Mouse (Mus musculus) cerebellum, adult (tissue): ENCODE results near the gene Zbtb40.

ENCODE experiments used
- ATAC-seq: cut with Nextera tagmentation; 2 replicates; pipeline ENCODE4 v1.9.2; 2017; ENCODE audit warnings: mild to moderate bottlenecking, moderate library complexity, mixed read lengths; ENCODE audit not compliant: insufficient number of reproducible peaks, low FRiP score, low TSS enrichment

Zbtb40 gene

DNA sequence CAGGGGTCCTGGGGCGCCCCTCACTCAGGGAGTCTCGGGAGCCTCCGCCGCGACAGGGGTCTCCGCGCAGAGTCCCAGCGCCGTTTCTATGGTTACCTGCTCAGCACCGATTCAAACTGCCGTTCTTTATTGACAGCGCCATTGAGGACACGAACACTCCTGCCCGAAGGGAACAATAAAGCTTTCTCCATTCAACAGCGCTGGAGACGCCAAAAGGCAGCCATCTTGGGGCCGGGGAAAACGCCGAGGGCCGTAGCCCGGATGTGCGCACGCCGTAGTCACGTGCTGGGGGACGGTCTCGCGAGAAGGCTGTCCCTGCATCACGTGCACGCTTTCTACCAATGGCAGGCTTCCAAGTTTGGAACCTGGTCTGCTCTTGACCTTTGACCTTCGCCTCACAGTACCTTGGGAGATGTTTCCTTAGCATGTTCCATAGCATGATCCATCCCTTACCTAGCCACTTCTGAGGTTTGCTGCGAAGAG is at the start of gene Zbtb40:
Zbtb40 (minus strand) TSS at position 252 of the 483 bp plus-strand sequence.
- peak; percentile 92 for ATAC-seq

DNA sequence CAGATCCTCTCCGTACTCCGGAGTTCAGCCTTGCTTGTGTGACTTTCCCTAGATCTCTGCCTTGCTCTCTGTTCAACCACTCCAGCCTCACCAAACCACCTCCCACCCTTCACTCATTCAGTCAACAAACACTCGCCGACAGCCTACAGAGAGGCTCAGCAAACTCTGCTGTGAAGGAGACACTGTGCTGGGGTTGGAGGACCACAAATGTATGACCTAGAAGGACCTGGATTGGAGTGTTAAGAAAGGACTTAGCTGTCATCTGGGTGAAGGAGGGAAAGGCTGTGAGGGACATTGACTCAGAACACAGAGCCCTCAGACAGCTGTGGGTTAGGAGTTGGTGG is 49.4 kb upstream of the Zbtb40 start:
- no peak for ATAC-seq

DNA sequence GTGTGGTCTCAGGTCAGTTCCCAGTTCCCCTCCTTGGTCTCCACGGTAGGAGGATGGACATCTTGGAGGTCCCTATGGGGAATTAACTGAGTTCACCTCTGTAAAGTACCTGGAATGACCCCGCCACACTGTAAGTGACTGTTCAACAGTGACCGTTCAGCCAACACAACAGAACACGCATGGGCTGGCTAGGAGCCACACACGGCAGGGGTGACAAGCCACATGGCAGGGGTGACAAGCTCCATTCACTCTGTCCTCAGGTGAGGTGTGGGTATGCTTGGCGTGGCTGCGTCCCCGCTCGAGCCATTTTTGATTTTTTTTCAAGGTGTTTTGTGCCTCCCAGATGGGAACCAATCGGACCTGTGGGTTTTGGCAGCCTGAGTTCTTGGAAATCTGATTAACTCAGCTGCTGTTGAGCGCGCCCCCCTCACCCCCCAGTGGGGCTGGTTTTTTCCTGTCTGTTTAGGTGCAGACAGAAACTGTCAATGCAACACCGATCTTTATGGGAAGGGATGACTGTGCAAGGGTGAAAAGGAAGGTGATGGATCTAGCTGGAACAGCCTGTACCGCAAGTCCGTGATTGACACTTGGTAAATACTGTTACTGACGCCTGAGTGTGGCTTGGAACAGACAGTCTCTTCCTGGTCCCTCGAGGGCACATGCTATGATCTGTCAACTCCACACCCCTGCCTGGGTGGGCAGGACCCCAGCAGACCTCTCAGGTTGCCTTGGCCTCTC is 48.8 kb upstream of the Zbtb40 start:
- ATAC-seq, result no peak

DNA sequence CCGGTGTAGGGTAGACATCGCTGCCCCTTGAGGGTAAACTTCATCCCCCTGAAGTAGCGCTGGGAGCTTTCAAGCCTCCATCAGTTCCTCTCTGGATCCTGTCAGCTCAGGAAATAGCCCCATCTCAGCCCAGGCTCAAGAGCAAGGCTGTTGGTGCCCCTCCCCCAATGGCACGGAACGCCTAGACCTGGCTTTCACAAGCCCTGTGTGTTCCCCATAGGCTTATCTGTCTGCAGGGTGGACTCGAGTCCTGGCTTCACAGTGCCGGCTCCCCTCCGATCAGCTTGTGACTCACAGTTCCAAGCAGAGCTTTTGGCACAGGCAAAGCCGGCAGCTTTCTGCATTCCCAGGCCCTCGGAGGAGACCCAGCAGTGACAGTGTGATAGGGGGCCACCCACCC is 47.8 kb upstream of the Zbtb40 start:
- no peak for ATAC-seq

DNA sequence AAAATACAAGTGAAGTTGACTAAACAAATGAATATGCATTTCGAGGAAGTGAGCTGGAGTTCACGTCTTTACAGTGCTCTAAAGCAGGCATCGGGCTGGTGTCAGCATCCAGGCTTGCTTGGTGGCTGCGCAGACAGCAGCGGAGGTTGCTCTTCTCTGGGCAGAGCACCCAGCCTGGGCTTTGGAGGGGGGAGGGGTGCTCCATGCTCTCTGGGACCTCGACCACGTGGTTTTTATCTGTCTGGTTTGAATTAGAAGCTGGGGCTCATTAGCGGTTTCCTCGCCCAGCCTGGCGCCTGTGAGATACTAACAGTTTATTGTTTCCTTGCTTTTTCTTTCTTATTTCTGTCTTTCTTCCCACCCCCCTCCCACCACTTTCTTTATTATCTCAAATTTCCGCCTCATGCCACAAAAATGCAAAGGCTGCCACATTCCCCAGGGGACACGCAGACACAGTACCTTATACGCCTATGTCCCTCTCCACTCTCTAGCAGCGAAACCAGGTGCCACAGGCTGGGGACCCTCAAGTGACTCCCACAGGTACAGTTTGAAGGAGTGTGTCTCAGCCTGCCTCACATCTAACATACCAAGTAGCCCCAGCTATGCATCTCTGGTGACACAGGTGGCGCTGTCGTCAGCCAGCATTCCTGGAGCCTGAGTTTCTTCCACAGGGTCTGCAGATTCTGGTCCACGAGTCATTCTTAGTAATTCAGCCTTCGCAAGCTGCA is 36.6 kb upstream of the Zbtb40 start:
- no peak for ATAC-seq

DNA sequence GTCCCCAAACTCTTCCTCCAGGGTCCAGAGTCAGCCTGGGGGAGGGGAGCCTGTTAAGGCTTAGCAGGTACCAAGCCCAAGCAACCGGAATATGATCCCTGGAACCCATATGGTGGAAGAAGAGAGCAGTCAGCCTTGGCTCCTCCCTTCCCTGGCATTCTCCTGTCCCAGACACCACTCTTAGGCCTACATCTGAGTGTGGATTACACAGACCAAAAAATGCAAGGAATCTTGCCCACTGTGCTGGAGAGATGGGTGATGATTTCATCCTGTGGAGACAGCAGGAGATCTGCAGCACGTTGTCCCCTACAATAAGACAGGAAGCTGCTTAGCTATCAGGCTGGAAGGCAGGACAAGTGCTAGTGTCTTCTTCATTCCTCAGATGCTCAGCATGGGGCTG is 34.3 kb upstream of the Zbtb40 start:
- ATAC-seq, result no peak

DNA sequence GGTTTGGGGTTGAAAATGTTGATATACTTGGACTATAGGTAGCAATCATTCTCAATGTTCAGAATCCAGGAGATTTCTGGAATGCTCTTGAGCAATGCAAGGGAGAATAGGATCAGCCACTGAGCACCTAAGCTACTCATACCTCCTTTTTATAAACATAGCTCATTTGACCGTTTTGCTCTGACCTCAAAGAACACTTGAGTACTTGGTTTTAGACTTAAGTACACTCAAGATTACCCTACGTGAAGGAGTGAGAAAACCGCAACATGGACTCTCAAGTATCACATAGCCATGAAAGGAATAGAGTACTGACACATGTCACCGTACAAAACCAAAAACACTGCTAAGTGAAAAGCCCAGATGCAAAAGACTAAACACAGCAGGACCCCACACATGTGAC is 32.8 kb upstream of the Zbtb40 start:
- no peak for ATAC-seq

DNA sequence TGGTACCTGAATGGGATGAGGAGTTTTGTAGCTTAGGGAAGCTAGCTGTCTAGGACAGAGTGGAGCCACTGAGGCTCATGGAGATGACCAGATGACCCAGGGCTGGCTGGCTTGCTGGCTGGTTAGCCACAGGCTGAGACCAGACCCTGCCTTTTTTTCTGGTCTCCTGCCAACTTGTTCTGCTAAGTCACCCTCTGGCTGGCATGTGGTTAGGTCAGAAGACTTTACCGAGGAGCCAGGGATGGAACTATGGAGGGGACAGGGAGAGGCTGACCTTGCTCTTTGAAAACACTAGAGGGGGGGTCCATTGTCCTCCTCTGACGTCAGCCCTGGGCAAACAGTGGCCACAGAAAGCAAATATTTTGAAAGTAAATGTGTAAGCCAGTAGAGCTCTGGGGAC is 28.6 kb upstream of the Zbtb40 start:
- no peak for ATAC-seq

DNA sequence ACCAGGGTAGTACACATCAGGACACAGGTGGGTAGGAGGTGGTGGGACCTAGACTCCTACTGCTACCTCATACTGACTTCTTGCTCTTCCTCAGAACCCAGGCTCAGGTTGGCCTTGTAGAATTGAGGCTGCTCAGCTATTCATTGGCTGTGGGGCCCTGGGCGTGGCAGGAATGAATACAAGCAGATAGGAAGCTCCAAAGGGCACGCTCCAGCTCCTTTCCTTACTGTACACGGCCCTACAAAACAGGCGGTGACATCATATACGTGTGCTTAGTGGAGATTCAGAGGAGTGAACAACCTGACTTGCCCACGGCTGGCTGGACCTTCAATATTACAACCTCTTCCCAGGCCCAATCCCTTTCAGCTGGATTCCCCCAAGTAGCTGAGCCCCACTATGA is 22.6 kb upstream of the Zbtb40 start:
- ATAC-seq, result no peak

DNA sequence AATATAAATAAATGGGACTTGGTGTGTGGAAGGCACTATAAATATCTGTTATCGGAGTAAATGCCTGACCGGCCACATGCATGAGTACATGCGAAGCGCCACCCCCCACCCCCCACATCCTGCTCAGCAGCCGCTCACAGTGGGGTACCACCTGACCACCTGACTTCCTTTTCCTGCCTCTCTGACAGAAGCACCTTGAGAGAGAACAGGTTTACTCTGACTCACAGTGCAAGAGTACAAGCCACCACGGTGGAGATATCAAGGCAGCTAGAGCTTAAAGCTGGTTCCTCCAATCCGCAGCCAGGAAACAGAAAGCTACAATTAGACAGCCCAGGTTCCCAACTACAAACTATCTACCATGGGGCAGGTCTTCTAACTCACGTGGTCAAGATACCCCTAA is 19.9 kb upstream of the Zbtb40 start:
- ATAC-seq, result no peak

DNA sequence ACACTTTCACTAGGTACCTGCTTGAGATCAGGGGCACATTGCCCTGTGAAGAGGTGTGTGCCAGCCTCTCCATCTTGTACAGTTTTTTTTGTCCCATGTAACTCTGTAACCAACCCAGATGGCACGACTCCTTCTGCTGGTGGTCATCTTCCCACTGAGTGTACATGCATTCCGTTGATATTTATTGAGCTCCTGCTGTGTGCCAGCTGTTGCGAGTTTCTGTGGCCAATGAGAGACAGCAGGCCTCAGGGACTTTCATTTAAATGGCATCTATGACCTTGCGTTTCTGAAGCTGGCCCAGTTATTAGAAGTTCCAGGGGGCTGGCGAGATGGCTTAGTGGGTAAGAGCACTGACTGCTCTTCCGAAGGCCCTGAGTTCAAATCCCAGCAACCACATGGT is 17.2 kb upstream of the Zbtb40 start:
- no peak for ATAC-seq

DNA sequence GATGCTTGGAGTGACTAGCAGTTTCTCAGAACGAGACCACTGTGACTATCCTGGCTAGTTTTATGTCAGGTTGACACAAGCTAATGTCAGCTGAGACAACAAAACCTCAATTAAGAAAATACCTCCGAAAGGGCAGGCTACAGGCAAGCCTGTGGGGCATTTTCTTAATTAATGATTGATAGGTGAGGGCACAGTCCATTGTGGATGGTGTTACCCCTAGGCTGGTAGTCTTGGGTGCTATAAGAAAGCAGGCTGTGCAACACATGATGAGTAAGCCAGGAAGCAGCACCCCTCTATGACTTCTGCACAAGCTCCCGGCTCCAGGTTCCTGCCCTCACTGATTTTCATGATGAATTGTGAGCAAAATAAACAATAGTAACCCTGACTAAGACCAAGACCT is 6.3 kb upstream of the Zbtb40 start:
- ATAC-seq, result no peak

DNA sequence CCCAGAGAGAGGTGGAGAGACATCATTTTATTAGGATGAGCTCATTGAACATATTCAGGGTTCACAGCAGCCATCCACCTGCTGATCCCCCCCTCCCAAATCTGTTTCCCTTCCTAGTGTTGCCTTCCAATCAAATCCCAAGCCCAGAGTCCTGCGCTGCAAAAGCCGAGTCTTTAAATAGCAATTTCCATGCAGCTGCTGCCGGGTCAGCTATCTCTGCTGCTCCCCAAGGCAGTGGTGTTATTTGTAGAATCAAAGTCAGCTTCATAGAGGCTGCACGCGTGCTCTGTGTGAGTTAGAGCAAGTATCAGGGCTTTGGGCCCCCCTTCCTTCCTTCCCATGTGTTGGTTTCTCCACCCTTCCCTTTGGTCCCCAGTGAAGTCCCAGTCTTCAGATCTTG is 5.2 kb upstream of the Zbtb40 start:
- no peak for ATAC-seq

DNA sequence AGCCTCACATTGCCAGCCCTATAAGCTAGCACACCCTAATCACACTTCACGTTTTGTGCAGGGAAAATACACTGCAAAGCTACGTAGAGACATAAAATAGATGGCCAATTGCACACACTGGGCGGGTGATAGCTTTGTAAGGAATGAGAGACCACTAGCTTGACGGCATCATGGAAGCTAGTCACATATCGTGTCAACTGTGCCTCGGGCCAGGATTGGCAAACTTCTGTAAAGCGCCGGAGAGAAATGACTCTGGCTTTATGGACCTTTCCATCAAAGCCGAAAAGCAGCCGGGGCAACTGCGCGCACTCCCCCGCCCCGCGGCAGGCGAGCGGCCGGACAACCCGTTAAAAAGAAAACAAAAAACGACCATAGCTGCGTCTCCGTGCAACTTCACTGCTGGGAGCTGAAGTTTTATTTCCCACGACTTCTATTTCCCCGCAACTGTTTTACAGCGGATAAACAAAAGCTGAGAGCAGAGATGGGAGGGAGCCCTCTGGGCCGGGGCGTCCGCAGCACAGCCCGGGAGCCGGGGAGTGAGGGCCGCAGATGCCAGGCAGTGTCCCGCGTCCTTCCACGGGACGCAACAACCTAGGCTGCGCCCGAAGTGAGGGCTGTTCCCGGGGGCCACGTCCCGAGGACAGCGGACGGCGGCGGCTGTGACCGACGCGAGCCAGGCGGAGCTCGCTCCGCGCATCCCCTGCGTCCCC is 606 bp downstream of the Zbtb40 start:
- peak; percentile 32; the same call in 1 of the 2 replicates for ATAC-seq

DNA sequence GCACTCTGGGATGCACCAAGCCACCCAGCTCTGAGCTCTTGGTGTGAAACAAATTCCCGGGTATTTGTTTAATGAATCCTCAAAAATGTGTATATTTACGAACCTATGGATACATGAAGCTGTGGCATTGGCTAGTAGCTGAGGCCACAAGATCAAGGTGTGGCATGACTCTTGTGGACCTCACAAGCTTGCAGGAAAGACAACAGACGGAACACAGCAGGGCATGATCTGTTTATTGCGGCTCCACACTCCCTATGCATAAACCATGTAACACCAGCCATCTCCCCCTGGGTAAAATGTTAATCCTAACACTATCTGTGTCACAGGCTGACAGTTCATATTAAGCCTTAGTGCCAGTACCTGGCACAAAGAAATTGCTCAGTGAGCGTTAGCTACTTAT is 2.5 kb downstream of the Zbtb40 start:
- ATAC-seq, result no peak

DNA sequence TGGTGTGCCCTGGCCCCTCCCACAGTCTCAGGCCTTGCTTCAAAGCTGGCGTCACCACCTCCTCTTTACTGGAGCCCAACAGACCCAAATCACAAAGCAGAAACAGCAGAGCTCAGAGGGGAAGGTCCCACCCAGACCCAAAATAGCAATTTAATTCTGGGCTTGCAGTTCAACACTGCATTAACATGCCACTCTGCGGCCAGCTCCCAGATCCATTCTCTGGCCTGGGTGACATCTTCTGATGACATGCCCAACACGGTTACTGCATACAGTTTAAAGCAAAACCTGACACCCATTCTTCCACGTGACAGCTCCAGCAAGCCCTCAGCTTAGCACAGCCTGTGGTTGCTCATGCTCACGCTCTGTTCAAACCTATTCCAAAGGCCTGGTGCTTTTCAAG is 4.1 kb downstream of the Zbtb40 start:
- ATAC-seq, result no peak

DNA sequence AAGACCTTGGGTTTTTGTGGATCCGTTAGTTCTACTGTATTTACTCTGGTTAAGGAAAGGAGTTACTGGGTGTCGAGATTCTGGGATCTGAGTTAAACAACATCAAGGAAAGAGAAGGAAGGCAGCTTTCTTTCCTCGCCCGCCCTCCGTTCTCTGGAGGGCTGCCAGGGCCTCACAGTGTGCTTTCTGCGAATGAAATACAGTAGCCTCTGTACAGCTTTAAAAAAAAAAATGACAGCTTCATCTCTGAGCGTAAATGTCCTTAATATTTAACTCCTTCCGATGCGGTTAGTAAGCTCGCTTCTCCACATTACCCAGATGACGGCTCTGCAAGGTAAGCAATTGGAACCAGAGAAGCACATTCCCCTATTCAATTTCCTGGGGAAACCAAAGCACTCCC is 4.8 kb downstream of the Zbtb40 start:
- no peak for ATAC-seq

DNA sequence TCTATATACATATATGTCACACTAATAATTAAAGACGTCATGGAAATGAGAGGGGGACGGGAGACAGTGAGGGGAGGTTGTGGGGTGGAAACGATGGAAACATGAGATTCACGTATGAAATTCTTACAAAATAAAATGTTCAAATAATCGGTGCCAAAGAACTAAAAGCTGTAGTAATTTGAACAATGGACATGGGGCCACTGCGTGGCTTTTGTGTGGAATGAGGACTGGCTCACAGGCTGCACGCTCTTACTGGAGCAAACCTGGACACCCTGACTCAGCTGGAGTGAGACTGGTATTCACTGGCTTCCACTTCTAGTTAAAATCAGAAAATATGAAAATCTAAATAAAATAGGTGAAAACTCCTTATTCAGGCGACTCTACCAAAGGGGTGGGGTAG is 6.6 kb downstream of the Zbtb40 start:
- ATAC-seq, result no peak

DNA sequence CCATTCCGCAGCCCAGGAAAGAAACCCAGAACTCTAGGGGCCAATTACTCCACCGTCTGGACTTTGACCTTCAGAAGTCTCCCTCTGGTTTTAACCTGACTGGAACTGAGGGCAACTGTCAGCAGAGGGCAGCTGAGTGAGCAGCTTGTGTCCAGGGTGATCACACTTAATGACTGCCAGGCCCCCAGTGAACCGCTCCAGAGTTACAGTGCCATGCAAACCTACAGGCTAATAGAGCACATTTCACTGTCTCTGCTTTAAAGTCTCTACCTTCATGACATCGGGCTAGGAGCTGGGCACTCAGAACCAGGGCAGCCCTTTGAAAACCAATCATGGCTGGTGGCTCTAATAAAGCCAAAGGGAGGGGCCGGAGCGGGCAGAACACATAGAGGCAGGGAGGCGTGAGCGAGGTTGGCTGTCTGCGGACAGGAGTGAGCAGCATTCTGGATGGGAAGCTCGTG is 7.4 kb downstream of the Zbtb40 start:
- ATAC-seq, result 0 out of 2 replicates have a peak, but pooled peaks have one; percentile 43

DNA sequence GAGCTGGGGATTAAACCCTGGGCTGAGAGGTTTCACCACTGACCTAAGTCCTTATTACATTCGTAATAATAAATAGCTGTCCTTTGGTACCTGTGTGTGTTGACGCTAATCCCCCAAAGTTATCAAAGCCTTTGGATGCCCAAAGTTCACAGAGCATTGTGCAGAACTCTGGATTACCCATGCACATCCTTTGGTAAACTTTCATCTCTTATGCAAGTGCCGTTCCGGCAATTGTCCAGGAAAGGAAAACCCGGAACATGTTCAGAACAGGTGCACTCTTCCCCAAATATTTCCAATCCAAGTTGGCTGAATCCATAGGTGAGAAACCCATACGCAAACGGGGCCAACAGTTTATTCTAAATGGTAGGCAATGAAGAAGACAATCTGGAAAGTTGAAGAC is 9.2 kb downstream of the Zbtb40 start:
- ATAC-seq, result no peak

DNA sequence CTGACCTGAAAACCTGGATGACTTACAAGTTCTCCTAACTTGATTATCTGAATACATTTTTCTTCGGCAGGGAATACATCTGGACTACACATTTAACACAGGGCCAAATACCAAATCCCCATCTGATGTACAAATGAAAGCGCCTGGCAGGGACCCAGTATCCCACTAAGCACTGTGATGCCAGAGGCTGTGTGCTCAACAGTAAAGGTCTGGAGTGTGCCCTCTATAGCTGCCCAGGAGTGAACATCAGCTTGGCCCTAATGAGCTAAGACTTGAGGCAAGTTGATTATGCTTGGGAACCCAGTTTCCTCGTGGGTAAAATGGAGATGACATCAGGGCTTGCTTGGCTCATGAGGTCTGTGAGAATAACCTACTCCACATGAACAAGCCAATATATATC is 10.1 kb downstream of the Zbtb40 start:
- no peak for ATAC-seq
